Mouse (Mus musculus): ENCODE results near the gene Sumo3.

Sumo3 gene

DNA sequence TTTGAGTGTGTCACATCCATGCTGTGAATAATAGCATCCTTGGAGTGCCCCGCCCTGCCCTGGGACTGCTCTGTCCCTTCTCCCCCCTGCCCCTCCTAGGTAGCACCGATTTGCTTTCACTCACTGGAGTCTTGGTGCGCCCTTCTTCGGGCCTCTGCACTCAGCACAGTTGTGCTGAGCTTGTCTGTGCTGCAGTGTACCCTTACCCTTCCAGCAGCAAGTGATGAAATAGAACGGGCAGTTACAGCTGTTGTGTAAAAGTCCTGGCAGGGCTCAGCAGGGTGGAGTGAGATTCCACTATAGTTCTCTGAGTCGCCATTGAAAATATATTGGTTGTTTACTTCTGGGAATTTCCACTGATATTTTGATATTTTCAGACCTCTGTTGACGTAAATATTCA, 20.1 kb downstream of the Sumo3 start:
- DNase-seq (ENCODE audit: low spot score in 2 of 2) = no peak

DNA sequence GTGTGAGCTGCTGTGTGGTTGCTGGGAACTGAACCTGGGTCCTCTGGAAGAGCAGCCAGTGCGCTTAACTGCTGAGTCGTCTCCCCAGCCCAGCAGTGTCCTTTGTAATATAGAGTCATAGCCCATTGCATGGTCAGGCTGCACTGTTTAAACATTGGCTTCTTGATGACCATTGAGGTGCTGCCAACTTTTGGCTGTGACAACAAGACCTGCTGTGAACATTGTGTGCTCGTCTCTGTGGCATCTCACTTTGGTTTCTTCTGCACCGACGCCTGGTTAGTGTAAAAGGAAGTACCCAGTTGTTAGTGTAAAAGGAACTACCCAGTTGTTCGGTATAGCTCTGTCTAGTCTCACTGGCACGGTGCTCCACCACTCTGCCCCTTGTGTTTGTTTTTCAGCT, 20.7 kb downstream of the Sumo3 start:
- no peak for DNase-seq (ENCODE audit: low spot score in 2 of 2)

DNA sequence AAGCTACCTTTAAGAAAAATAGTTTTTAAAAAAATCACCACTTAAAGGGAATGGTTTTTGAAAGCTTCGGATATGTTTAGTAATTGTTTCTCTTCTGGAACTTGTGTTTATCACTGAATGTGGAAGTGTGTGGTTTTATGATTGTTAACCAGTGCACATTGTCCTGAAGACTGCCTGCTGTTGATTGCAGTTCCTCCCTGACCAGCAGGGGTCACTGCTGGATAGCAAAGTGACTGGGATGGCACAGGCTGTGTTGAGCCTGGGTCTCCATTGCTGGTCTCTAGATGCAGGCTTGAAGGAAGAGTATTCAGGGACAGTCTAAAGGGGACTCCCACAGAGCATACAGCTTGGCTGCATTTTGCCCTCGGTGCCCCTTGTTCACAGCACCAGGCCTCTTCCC, 21.6 kb downstream of the Sumo3 start:
- peak; percentile 74 to 83 for DNase-seq (ENCODE audit: low spot score in 2 of 2)

DNA sequence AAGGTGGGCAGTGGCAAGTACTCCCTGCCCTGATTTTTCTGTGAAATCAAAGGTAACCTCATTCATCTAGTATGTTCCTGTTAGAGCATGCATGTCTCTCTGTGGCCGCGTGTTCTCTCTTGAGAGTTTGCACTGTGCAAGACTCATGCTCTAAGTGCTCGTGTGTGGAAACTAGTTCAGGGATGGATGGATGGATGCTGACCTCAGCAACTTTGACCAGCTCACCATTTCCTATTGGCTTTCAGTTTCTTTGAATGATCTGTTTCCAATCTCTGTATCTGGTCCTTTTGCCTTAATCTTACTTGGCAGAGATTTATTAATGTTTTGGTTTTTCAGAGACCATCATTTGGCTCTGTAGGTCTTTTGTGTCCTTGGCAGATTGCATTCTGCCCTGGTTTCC, 23.3 kb downstream of the Sumo3 start:
- DNase-seq (ENCODE audit: low spot score in 2 of 2) = no peak

DNA sequence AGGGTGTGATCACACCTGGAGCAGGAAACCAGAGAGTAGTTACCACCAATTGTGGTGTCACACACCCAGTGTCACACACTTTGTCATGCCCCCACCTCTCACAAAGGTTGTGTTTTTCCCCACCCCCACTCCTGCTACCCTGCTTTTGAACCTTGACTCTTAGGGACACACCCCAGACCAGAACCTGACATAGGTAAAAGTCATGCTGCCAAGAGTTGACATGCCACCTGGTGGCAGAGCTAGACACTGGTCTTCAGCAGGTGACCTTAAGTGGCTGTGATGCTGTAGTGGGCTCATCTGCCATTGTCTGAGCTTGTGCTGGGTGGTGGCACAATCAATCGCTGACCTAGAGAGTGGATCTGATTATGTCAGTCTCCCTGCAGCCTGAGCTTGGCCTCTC, 24.1 kb downstream of the Sumo3 start:
- no peak for DNase-seq (ENCODE audit: low spot score in 2 of 2)

DNA sequence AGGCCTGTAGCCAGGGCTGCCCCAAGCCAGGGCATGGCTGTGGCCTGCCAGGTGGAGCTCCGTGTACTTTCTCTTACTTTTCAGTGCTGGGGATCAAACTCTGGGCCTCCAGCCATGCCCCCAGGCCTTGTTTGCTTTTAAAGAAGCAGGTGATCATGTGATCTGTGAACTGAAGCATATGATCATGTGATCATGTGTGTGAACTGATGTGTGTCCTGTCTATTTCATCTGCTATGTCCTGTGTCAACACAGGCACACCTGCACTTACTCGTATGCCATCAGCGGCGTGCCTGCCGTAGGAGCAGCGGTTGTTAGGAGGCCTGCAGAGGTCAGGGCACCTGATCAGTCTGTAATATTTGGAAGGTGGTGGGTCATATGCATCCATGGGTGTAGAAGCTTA, 28.1 kb downstream of the Sumo3 start:
- DNase-seq (ENCODE audit: low spot score in 2 of 2) = peak; percentile 40 to 46

DNA sequence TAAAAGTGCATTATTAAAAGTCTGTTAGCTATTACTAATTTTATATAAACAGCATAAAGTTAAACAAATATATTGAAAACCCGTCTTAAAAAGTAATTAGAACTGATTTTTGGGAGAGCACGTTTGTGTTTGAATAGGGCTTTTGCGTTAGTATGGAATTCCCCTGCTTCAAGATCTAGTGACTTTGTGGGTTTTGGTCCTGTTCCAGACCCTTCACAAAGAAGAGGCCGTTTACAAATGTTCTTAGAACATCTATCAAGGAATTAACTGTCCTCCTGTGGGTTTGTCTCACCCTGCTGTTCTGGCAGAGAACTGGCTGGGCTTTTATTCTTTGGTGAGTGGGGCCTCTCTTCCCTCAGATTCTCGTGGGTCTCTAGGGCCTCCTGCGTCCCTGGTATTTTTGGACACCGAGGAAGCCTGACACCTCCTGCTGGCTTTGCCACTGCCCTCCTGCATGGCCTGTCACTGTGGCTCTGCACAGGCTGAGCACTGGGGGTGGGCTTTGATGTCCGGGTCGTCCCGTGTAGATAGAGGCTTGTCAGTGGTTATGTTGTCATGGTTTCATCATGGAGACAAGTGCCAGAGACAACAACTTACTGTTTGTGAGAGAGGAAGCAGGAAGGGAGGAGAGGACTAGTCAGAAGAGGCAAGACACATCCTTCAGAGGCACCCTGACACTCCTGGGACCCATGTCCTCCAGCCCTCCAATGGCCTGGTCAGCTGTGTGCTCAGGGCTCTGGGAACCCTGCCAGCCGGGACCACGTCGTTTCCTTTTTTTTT, 28.7 kb downstream of the Sumo3 start:
- no peak for DNase-seq (ENCODE audit: low spot score in 2 of 2)

DNA sequence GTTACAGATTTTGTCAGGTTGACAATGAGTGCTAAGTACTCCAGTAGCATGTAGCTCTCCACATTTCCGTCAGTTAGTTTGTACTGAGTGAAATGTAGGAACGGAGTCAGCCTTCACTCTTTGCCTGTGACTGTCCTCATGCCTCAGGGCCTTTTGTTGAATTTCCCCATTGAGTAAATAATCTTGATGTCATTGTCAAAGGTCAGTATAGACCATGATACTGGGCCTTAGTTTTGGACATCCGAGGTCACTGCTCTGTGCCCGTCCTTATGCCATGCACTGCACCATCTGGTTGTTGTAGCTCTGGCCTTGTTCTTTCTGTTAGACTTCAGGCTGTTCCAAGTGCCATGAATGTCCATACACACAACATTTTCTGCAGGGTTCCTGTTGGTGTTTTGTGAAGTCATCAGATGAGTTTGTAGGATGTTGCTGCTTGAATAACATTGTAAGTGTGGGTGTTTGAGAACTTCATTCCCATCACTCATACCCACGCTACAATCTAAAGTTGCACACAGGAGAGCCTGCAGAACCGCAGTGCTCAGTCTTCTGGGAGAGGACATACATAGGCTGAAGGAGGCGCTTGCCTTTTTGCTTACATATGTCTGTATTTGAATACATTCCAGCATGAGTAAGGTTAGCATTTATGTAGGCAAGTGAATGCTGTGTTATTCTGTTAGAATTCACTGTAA, 30.5 kb downstream of the Sumo3 start:
- DNase-seq (ENCODE audit: low spot score in 2 of 2) = no peak

DNA sequence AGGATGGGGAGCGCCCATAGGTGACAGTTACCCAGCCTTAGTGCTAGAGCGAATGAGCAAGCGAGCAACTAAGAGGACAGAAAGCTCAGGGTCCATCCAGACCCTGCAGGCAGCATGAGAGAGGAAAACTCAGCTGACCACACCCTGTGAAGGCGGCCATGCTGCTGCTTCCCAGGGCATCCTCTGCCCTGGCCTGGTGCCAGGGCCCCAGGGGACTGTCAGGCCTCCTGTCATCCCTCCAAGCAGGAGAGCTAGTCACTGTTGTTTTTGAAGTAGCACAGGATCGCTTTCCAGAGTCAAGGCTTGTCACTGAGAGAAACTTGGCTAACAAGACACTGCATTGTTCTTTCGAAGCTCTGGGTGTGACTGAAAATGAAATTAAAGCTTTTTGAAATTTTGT, 33.1 kb downstream of the Sumo3 start:
- no peak for DNase-seq (ENCODE audit: low spot score in 2 of 2)

DNA sequence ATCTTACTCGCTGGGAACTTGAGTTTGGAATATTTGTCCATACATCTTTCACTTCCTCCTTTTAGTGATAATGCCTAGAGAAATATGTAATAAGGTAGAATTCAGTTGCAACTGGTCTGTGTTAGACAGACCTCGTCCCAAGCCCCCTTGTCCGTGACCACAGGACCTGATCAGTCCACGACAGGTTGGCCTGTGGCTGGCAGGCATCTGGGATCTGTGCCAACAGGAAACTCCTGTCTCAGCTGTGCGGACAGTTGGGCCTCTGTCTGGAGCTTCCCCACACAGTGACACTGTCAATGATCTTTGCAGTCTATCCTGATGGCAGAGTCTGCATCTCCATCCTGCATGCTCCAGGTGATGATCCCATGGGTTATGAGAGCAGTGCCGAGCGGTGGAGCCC, 37.3 kb downstream of the Sumo3 start:
- no peak for DNase-seq (ENCODE audit: low spot score in 2 of 2)

DNA sequence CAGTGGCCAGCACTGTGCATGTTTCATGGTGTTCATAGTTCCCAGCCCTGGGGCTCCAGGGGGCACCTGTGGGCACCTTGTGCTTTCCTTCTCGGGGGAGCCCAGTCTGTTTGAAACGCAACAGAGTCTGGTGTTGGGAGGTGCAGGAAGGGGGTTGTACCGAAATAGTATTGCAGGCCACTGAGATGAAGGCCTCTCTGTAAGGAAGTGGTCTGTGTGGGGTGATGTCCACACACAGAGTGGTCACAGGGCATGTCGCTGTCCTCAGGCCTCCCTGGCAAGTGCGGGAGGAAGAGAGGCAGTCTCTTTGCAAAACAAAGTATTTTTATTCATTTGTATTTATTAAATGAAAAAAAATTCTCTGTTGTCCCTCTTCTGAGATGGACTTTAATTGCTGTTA, 39.7 kb downstream of the Sumo3 start:
- DNase-seq (ENCODE audit: low spot score in 2 of 2) = no peak

DNA sequence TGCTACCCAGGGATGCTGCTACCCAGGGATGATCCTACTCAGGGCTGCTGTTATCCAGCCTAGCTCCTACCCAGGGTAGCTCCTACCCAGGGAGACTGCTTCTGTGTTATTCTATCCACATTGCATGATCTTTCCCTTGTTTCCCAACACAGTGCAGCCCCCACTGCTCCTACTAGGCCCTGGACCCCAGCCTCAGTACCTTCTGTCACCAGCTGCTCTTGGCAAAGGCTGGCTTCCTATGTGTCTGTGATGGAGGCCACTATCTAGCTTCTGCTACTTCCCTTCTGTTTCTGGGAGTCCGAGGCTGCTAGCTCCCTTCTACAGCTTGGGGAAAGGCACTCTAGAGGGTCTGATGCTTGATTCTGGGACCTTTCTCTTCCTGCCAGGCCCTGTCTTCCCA, 41.6 kb downstream of the Sumo3 start:
- DNase-seq (ENCODE audit: low spot score in 2 of 2) = no peak

DNA sequence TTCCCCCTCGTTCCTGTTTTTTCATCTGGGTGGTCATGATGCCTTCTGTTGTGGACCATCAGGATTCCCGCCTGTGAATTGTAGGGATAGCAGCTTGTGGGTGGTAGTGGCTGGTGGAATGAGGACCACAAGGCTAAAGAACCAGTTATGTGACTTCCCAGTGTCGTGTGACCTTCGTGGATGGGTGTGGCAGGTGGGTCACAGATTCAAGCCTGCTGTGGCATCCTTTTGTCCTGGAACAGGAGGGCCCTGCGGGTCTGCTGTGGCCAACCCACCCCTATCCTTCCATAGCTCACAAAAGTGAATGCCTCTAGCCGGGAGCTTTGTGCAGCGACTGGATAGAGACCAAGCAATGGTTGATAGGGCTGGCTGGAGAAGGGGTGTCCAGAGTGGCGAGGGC, 42.0 kb downstream of the Sumo3 start:
- DNase-seq (ENCODE audit: low spot score in 2 of 2) = no peak

DNA sequence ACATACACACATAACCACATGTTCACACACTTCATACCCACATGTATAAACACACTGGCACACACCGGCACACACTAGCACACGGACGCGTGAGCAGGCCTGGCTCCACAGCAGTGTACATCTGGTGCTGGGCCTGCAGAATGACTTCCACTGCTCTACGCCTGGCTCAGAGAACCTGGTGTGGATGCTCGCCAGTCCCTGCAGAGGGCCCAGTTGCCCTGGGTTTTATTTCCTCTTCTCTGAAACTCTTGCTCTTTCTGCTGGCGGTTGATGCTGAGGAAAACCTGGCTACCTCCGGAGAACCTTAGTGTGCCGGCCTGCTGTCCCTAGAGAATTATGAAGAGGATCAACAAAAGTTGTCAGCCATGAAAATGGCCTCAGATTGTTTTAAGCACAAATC, 46.1 kb downstream of the Sumo3 start:
- peak; percentile 46 to 47 for DNase-seq (ENCODE audit: low spot score in 2 of 2)

DNA sequence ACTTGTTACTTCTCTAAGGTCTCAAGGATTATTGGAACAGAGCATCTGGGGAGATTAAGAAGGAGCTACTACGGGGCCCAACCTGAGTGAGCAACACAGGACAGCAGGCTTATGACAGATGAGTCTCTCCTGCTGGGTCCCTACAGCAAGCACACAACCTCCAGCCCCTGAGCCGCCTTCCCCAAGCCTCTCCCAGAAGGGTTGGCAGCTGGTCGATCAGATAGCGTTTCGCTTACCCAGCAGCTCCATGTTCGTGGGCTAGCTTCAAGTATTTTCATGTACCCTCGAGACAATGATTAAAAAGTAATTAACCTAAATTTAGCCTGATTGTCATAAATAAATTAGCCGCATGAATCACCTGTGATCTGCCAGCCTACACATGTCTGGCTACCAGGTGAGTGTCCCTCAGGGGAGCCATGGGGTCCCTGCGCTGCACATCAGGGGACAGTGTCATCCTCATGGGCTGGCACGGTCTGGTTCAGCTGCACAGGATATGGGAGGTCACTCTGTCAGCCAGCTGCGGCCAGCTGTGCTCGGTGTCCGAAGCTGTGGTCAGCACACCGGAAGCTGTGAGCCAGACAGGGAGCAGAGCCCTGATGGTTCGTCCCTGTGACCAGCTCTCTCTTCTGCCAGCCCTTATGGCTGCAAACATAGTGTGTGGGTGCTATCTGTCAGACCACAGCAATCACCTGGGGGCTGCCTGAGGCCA, 52.5 kb downstream of the Sumo3 start:
- DNase-seq (ENCODE audit: low spot score in 2 of 2) = no peak

DNA sequence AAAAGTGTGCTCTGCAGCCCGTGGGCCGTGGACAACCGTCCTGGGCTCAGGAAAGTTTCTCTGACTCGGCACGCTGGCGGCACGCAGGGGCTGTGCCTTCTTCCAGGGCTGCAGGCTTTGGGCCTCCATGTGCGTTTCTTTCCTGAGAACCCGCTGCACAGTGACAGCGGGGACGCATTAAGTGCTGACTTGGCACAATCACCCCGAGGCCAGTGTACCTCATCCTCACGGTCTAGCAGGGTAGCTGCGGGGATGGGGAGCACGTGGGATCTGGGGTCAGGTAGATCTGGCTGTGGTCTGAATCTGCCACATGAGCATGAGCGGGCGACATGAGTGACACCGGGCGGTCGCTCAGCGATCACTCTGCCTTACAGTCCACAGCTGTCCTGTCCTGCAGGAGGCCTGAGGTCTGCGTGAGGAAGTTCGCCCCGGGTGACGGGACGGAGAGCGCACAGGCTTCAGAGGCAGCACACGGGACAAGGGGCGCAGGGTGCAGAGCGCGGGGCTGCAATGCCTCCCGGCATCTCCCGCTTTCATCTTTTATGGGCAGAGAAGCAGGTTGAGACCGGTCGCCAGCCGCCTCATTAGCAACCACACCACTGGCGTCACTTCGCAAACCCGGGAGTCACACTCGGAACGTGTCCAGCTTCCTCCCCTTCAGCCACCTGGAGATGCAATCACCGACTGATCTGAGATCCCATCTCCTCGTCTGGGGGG, 58.2 kb downstream of the Sumo3 start:
- no peak for DNase-seq (ENCODE audit: low spot score in 2 of 2)

DNA sequence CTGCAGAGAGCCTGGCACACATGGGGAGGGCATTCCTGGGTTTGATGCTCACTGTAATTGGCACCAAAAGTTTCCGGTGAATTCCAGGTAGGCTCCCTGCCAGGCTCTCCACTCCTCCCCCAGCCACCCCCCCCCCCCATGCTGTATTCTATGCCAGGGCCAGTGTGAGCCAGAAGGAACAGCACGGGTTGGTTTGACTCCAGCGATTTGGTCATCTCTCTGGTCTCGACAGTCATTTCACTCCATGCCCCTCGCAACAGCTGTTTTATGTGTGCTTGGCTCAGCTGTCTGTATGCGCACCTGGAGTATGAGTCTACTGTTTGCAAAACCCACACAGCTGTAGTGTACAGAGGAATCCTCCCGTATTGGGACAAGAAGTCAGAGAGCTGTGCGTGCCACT, 60.4 kb downstream of the Sumo3 start:
- no peak for DNase-seq (ENCODE audit: low spot score in 2 of 2)

DNA sequence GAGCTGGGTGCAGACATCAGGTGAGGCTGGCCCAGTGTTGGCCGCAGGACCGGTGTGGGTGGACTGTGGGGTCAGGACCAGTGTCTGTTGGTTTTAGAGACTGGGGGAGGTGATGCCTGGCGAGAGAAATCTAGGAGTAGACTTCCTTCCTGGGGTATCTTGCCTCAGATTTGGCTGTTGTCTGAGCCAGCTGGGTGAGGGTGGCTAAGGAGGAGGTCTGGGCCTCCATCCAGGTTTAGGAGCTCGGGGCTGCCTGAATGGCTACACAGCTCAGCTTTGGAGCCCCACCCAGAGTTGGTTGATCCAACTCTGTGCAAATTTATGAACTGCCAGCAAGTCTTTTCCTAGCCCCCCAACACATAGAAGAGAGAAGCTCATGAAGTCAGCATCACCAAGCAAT, 61.5 kb downstream of the Sumo3 start:
- DNase-seq (ENCODE audit: low spot score in 2 of 2) = no peak

Measured in spleen, postnatal 36 days (tissue).